In the genomic region with DNA sequence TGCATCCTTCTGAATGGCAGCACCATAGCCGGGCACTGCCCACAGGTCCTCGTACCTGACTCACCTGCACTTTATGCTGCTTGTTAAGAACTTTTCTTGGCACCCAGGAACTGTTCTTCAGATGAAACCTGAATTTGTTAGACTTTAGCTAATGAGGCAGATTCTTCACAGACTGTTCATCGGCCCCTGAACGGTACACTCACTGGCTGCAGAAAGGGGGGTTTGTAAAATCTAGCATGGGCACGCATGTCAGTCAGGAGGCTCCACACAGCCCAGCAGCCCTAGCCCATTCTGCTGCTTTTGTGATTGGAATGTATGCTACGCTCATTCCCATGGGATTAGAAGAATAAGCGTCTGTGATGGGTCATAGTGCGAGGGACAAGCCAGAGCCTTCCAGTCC, we compare ENCODE assay signal across 32 mouse cellular contexts. TPM values are rescaled to one million over a fixed set of nuclear protein-coding genes. Genes with fewer than 3 reads are reported as not detected.
"Had no signal": no experiment of that assay in that cellular context is flagged by ENCODE, and none has a peak within 500 bp of the region (broad histone marks: within the 10 kb centered on the region; RNA-seq: fewer than 3 reads in every experiment).

No protein-coding gene starts in this region.

- ATAC-seq: forebrain, embryonic 13.5 days; forebrain, embryonic 14.5 days; forebrain, embryonic 15.5 days; forebrain, embryonic 16.5 days; forebrain, postnatal 0 days had no signal

- DNase-seq: cerebellum, adult 18-20 months; cerebellum, adult 2 months; cerebellum, adult 8-10 months; cerebellum, adult 9-10 months; cerebellum, adult 9-11 months; cerebellum, postnatal 10 days; cerebellum, postnatal 14 days; cerebellum, postnatal 25 days; cerebellum, postnatal 36 days; embryo, embryonic 11 days; forebrain, postnatal 0 days; gastrocnemius, postnatal 10 days; gastrocnemius, postnatal 14 days; gastrocnemius, postnatal 36 days; heart, adult 18-20 months; heart, adult 2 months had no signal

- H3K9me3 ChIP-seq: embryonic facial prominence, embryonic 10.5 days; embryonic facial prominence, embryonic 12.5 days; embryonic facial prominence, embryonic 13.5 days; embryonic facial prominence, embryonic 15.5 days; forebrain, embryonic 10.5 days; forebrain, embryonic 12.5 days; forebrain, embryonic 13.5 days; forebrain, embryonic 15.5 days had no signal

- H3K27me3 ChIP-seq: embryonic facial prominence, embryonic 12.5 days; embryonic facial prominence, embryonic 13.5 days; embryonic facial prominence, embryonic 15.5 days; forebrain, embryonic 12.5 days; forebrain, embryonic 13.5 days; forebrain, embryonic 15.5 days had no signal

- H3K9ac ChIP-seq: embryonic facial prominence, embryonic 12.5 days; embryonic facial prominence, embryonic 13.5 days; embryonic facial prominence, embryonic 15.5 days; forebrain, embryonic 12.5 days; forebrain, embryonic 13.5 days; forebrain, embryonic 15.5 days; forebrain, postnatal 0 days had no signal

- H3K4me2 ChIP-seq: embryonic facial prominence, embryonic 12.5 days; embryonic facial prominence, embryonic 13.5 days; embryonic facial prominence, embryonic 15.5 days; forebrain, embryonic 12.5 days; forebrain, embryonic 13.5 days; forebrain, embryonic 15.5 days had no signal

- H3K27ac ChIP-seq: embryonic facial prominence, embryonic 10.5 days; embryonic facial prominence, embryonic 12.5 days; embryonic facial prominence, embryonic 13.5 days; embryonic facial prominence, embryonic 15.5 days; forebrain, embryonic 10.5 days; forebrain, embryonic 12.5 days; forebrain, embryonic 13.5 days; forebrain, embryonic 15.5 days; heart, adult 2 months had no signal

- H3K4me3 ChIP-seq: embryonic facial prominence, embryonic 10.5 days; embryonic facial prominence, embryonic 12.5 days; embryonic facial prominence, embryonic 13.5 days; embryonic facial prominence, embryonic 15.5 days; erythroblast, embryonic 14.5 days; forebrain, embryonic 10.5 days; forebrain, embryonic 12.5 days; forebrain, embryonic 13.5 days; forebrain, embryonic 15.5 days; heart, adult 2 months had no signal

RNA-seq across cellular contexts. Expression of a gene that starts 26.2 kb away (rescaled TPM):
- total RNA-seq: gastrocnemius, adult 18-20 months; gastrocnemius, adult 8-10 months; gastrocnemius, postnatal 10 days; gastrocnemius, postnatal 4 days; granulocyte monocyte progenitor cell, adult 5-6 weeks; heart, adult 18-20 months; heart, adult 2 months; heart, adult 8-10 months had no signal
